Mouse (Mus musculus): ENCODE data around the gene Rarb.
A peak's percentile ranks its signal among the peaks of the same experiment; 100 is the strongest.

Gene Rarb

DNA sequence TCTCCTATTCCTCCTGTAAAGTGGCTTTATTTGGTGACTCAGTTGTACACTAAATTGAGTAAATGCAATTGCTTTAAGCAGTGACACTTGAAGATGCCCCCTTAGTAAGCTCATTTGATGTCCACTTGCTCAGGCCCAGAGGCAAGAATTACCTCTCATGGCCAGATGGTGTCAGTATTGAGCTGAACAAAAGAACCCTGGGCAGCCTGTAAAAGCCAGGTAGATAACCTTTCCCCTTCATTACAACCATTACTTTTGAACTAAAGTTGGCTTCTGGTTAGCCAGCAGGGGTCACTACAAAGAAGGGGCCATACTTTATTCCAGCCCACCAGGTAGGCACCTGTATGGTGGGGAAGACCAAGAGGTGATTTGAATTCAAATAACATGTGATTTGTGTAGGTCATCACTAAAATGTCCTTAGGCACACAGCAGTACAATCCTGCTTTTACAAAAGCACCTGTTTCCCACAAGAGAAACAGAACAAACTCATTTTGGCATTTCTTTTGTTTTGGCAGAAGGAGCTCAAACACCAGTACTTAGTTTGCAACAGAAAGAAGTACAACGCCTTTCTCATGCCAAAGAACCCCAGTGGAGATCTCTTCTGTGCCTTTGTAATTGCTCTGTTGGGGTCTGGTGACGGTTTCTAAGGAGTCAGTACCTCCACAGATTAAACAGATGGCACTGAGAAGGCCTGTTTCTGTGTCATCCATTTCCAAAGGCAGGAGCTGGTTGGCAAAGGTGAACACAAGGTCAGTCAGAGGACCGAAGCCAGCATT, 384.4 kb downstream of the Rarb start:
- peak; percentile 11 to 27 for DNase-seq (ENCODE audit: low spot score in 2 of 2)

DNA sequence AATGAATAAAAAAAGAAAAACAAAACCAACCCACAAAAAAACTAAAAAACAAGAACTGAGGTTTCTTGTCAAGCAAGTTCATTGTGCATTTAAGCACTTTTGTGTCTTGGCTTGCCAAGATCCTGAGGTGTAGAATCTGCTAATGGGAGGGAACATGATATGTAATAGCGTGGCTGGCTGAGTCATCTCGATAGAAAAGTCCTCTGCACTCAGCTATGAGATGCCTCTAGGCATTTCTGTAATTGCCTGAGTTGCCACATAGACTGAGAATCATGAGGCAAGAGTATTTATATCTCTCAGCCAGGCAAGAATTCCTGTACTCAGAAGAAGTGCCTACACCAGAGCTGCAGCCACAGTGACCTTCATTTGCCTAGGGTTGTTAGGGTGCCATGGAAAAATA, 385.8 kb downstream of the Rarb start:
- no peak for DNase-seq (ENCODE audit: low spot score in 2 of 2)

DNA sequence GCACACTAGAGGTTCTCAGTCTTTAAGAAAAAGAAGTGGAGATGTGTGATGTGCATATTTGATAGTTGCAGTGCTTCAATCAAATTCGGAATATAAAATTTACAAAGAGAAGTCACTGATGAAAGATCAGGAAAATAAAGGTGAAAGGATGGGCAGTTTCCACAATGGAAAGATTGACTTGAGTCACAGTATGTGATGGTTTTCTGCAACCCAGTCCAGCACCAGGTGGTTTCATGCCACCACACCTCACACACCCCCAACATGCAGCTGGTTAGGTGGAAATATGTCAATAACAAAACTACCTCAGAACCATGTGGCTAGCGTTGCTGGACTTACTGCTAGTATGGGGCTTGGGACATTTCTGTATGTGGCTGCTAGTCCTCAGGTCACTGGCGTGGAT, 386.4 kb downstream of the Rarb start:
- DNase-seq (ENCODE audit: low spot score in 2 of 2) = no peak

GRCm38 (mm10) chr14:16431941-16432499, 386.9 kb downstream of the Rarb start:
- DNase-seq (ENCODE audit: low spot score in 2 of 2) = no peak

DNA sequence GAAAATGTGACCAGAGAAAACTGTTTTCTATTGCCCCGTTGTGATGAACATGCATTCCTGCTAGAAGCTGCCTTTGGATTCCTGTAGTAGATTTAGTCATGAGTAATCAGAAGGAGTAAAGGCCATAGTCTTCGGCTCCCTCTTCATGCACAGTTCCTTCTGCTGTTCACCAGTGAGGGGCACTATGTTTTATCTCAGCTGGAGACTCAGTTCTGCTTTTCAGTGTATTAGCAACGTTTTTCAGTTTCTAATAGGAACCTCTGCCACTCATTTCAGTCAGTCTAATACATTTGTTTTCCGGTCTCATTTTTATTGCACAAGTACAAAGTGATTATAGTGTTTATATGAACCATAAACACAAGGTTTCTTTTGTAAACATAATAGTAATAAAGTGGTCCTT, 391.4 kb downstream of the Rarb start:
- DNase-seq (ENCODE audit: low spot score in 2 of 2) = no peak

DNA sequence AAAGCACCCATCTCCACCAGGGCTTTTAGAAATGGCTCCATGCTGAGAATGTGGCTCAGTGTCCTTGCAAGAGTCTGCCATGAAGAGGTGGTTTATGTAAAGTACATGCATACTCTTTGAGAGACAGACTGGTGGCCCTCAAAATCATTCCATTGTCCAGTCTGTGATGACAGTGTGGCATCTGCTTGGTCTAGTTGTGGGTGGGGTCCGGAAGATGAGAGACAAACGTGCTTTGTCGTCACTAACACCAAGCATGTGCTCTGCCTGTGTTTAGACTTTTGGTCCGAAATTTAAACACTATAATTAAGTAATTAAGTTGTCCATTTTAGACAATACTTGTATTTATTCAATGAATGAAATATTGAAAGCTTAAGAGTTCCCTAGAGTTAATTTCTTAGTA, 404.8 kb downstream of the Rarb start:
- no peak for DNase-seq (ENCODE audit: low spot score in 2 of 2)

- DNase-seq (ENCODE audit: low spot score in 2 of 2) = no peak
Observed at GRCm38 (mm10) chr14:16405187-16405586, 413.8 kb downstream of the Rarb start.

- DNase-seq (ENCODE audit: low spot score in 2 of 2) = no peak
Observed at GRCm38 (mm10) chr14:16384783-16385182, 434.2 kb downstream of the Rarb start.
